Mouse (Mus musculus): ENCODE results near the gene Slc6a19. TPM values are rescaled to one million over a fixed set of nuclear protein-coding genes. Genes with fewer than 3 reads are reported as not detected.

The Slc6a19 gene
- polyA plus RNA-seq, 1 experiment: 0.16 TPM

DNA sequence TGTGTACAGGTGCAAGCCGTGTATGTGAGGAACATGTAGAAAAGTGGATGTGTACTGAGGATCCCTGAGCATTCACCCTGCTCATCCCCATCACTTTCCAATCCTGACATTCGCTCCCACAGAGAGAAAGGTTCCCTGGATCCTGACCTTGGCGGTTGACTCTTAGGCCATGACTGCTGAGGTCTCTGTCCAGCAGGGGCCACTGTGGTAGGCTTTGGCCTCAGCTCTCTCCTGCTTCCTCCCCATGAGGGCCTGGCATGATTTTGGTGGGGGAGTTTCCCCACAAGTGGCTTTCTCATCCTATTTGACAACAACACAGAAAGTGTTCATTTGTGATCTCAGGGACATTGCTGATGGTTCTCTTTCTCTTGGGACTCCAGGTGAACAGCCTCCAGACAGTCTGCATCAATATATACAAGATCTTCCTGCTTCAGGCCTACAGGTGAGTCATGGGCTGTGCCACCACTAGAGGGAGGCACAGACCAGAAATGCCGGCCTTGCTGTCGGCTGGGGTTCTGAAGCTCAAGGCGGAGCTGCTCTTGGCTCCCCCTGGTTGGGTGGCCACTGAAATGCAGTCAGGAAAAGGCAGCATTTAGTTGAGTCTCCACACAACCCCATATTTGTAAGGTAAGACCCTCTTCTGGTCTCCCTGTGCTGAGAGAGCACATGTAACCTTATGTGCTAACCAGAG lies 58.1 kb downstream of the Slc6a19 start:
- H3K9me3 ChIP-seq (replicated peaks; ENCODE audit: control insufficient read depth, insufficient read depth, low read length, poor library complexity, severe bottlenecking): no peaks in the 10 kb centered on the region
- H3K36me3 ChIP-seq (ENCODE audit: control insufficient read depth, insufficient read depth, low read length, poor library complexity, severe bottlenecking): no peaks in the 10 kb centered on the region
- H3K27me3 ChIP-seq (ENCODE audit: control insufficient read depth, insufficient read depth, low read length, poor library complexity, severe bottlenecking): no peaks in the 10 kb centered on the region
- no peak overlapping the region for H3K4me3 ChIP-seq (ENCODE audit: low read depth, low read length)
- no peak overlapping the region for H3K27ac ChIP-seq (ENCODE audit: insufficient read depth, low read length)
- no peak overlapping the region for H3K9ac ChIP-seq (ENCODE audit: low read depth, poor library complexity, severe bottlenecking)
- no peaks in the 10 kb centered on the region for H3K4me1 ChIP-seq (ENCODE audit: control insufficient read depth, insufficient read depth, low read length)
- TF ChIP-seq CTCF (IDR thresholded peaks at IDR 0.05; ENCODE audit: low read depth, low read length) (peak; percentile 73), EP300 (IDR thresholded peaks at IDR 0.05; ENCODE audit: insufficient read depth, low read depth, low read length) (no peak)

DNA sequence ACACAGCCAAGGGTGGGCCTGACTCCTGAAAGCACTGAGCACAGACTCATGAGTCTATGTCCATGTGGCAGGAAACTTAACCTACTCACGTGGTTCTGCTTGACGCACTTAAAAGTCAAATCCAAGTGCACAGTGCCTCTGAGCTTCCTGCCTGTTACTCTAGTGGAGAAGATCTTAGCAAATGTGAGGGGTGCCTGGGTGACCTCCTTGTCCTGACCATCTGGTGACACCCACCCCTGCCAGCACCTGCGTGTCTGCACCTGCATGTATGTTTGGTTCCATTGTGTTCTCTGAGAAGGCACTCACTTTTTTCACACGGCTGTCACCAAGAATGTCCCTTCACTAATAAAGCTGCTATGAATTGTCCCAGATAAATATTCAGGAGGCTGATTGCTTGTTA lies 63.4 kb downstream of the Slc6a19 start:
- H3K4me3 ChIP-seq (ENCODE audit: low read depth, low read length): no peak overlapping the region
- H3K4me1 ChIP-seq (ENCODE audit: control insufficient read depth, insufficient read depth, low read length): no peaks in the 10 kb centered on the region
- H3K36me3 ChIP-seq (ENCODE audit: control insufficient read depth, insufficient read depth, low read length, poor library complexity, severe bottlenecking): no peaks in the 10 kb centered on the region
- H3K27me3 ChIP-seq (ENCODE audit: control insufficient read depth, insufficient read depth, low read length, poor library complexity, severe bottlenecking): no peaks in the 10 kb centered on the region
- no peak overlapping the region for H3K9ac ChIP-seq (ENCODE audit: low read depth, poor library complexity, severe bottlenecking)
- no peak overlapping the region for H3K27ac ChIP-seq (ENCODE audit: insufficient read depth, low read length)
- H3K9me3 ChIP-seq (replicated peaks; ENCODE audit: control insufficient read depth, insufficient read depth, low read length, poor library complexity, severe bottlenecking): no peaks in the 10 kb centered on the region
- TF ChIP-seq POLR2A (IDR thresholded peaks at IDR 0.05; ENCODE audit: insufficient read depth, low read length) (no peak), EP300 (IDR thresholded peaks at IDR 0.05; ENCODE audit: insufficient read depth, low read depth, low read length) (no peak), CTCF (IDR thresholded peaks at IDR 0.05; ENCODE audit: low read depth, low read length) (no peak)

DNA sequence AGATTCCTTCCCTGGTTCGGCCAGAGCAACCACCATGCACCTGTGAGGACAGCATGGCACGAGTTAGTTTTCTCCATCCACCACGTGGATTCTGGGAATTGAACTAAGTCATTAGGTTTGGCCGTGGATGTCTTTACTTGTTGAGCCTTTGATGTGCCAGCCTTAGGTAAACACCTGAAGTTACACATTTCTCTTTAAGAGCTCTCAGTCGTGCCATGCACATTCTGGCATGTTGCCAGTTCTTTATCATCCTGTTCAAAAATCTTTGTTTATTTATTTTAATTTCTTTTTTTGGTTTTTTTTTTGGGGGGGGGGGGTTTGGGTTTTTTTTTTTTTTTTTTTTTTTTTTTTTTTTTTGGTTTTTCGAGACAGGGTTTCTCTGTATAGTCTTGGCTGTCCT lies 66.8 kb downstream of the Slc6a19 start:
- Histone ChIP-seq H3K27me3 (ENCODE audit: control insufficient read depth, insufficient read depth, low read length, poor library complexity, severe bottlenecking) (no peaks in the 10 kb centered on the region), H3K27ac (ENCODE audit: insufficient read depth, low read length) (no peak overlapping the region), H3K4me3 (ENCODE audit: low read depth, low read length) (no peak overlapping the region), H3K36me3 (ENCODE audit: control insufficient read depth, insufficient read depth, low read length, poor library complexity, severe bottlenecking) (no peaks in the 10 kb centered on the region), H3K9me3 (replicated peaks; ENCODE audit: control insufficient read depth, insufficient read depth, low read length, poor library complexity, severe bottlenecking) (no peaks in the 10 kb centered on the region), H3K9ac (ENCODE audit: low read depth, poor library complexity, severe bottlenecking) (no peak overlapping the region), H3K4me1 (ENCODE audit: control insufficient read depth, insufficient read depth, low read length) (no peaks in the 10 kb centered on the region)
- no peak for TF ChIP-seq CTCF (IDR thresholded peaks at IDR 0.05; ENCODE audit: low read depth, low read length)
- TF ChIP-seq EP300 (IDR thresholded peaks at IDR 0.05; ENCODE audit: insufficient read depth, low read depth, low read length): no peak
- TF ChIP-seq POLR2A (IDR thresholded peaks at IDR 0.05; ENCODE audit: insufficient read depth, low read length): no peak

- Histone ChIP-seq H3K36me3 (ENCODE audit: control insufficient read depth, insufficient read depth, low read length, poor library complexity, severe bottlenecking) (no peaks in the 10 kb centered on the region), H3K9me3 (replicated peaks; ENCODE audit: control insufficient read depth, insufficient read depth, low read length, poor library complexity, severe bottlenecking) (no peaks in the 10 kb centered on the region), H3K27ac (ENCODE audit: insufficient read depth, low read length) (no peak overlapping the region), H3K4me3 (ENCODE audit: low read depth, low read length) (no peak overlapping the region), H3K4me1 (ENCODE audit: control insufficient read depth, insufficient read depth, low read length) (no peaks in the 10 kb centered on the region), H3K27me3 (ENCODE audit: control insufficient read depth, insufficient read depth, low read length, poor library complexity, severe bottlenecking) (no peaks in the 10 kb centered on the region), H3K9ac (ENCODE audit: low read depth, poor library complexity, severe bottlenecking) (no peak overlapping the region)
- TF ChIP-seq EP300 (IDR thresholded peaks at IDR 0.05; ENCODE audit: insufficient read depth, low read depth, low read length) (no peak), CTCF (IDR thresholded peaks at IDR 0.05; ENCODE audit: low read depth, low read length) (no peak), POLR2A (IDR thresholded peaks at IDR 0.05; ENCODE audit: insufficient read depth, low read length) (no peak)
Measured at GRCm38 (mm10) chr13:73631837-73632236, 72.8 kb downstream of the Slc6a19 start.

Other genes with a start within 250 kb of the Slc6a19 start
- 44.8 and 52.2 TPM in 2 replicates for gene Lpcat1, start 237.7 kb downstream of the Slc6a19 start, polyA plus RNA-seq (2011; ENCODE audit: insufficient read depth, insufficient read length, low read depth, missing spikeins)
- 0.26 TPM in 1 of 2 replicates, not detected in the other for gene Slc6a3, start 168.1 kb downstream of the Slc6a19 start, polyA plus RNA-seq (2011; ENCODE audit: insufficient read depth, insufficient read length, low read depth, missing spikeins)
- 39.6 and 40.8 TPM in 2 replicates for gene Clptm1l, start 100.9 kb downstream of the Slc6a19 start, polyA plus RNA-seq (2011; ENCODE audit: insufficient read depth, insufficient read length, low read depth, missing spikeins)
- 27.7 and 32.0 TPM in 2 replicates for gene Tert, start 78.0 kb downstream of the Slc6a19 start, polyA plus RNA-seq (2011; ENCODE audit: insufficient read depth, insufficient read length, low read depth, missing spikeins)
- gene Slc6a18, start 26.8 kb downstream of the Slc6a19 start, polyA plus RNA-seq (2011; ENCODE audit: insufficient read depth, insufficient read length, low read depth, missing spikeins): not detected in 2 replicates
- gene Slc12a7, start 28.2 kb upstream of the Slc6a19 start, polyA plus RNA-seq (2011; ENCODE audit: insufficient read depth, insufficient read length, low read depth, missing spikeins): 86.4 and 94.5 TPM in 2 replicates
- 2.9 and 3.2 TPM in 2 replicates for gene Nkd2, start 142.8 kb upstream of the Slc6a19 start, polyA plus RNA-seq (2011; ENCODE audit: insufficient read depth, insufficient read length, low read depth, missing spikeins)
- 72.9 and 80.6 TPM in 2 replicates for gene Trip13, start 232.9 kb upstream of the Slc6a19 start, polyA plus RNA-seq (2011; ENCODE audit: insufficient read depth, insufficient read length, low read depth, missing spikeins)
- gene Brd9, start 232.9 kb upstream of the Slc6a19 start, polyA plus RNA-seq (2011; ENCODE audit: insufficient read depth, insufficient read length, low read depth, missing spikeins): 26.3 and 30.7 TPM in 2 replicates

Data from ES-Bruce4 (cell line).